Mouse (Mus musculus): Measurements from ENCODE around the gene Slc16a4.

Gene Slc16a4

GRCm38 (mm10) chr3:107360341-107360740 lies 69.3 kb downstream of the Slc16a4 start:
- DNase-seq (ENCODE audit: low spot score): no peak
